Mouse (Mus musculus) frontal cortex, adult (tissue): ENCODE measurements around the gene Ptprd.

Source experiments
- ATAC-seq: cut with Nextera tagmentation; 2 replicates; pipeline ENCODE4 v1.9.2; 2017; ENCODE audit warnings: mild to moderate bottlenecking, moderate library complexity, mixed read lengths; ENCODE audit not compliant: low TSS enrichment

Gene Ptprd

GRCm38 (mm10) chr4:78211529-78212494, at the start of gene Ptprd:
Gene Ptprd (minus strand): TSS chr4:78211961.
- peak; percentile 67 for ATAC-seq

GRCm38 (mm10) chr4:78235820-78236219, 24.1 kb upstream of the Ptprd start:
- no peak for ATAC-seq

DNA sequence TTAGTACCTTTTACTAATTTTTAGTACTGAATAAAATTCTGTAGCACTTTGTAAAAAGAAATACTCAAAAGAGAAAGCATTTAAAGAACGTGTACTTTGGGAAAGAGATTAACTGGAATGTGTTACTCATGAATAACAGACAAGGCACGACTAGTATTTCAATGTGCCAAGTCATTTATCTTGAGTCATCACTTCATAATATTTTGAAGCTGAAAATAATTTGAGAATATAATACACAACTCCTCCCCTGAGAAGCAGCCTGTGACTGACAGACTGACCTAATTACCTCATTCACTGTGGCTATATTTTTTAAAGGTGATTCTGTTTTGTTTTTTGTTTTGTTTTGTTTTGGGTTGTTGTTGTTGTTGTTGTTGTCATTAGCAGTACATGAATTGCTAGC, 23.6 kb upstream of the Ptprd start:
- ATAC-seq, result no peak

GRCm38 (mm10) chr4:78234681-78235080, 22.9 kb upstream of the Ptprd start:
- ATAC-seq, result no peak

- peak; percentile 32; the same call in 1 of the 2 replicates for ATAC-seq
Measured at GRCm38 (mm10) chr4:78213949-78214348, 2.2 kb upstream of the Ptprd start.

DNA sequence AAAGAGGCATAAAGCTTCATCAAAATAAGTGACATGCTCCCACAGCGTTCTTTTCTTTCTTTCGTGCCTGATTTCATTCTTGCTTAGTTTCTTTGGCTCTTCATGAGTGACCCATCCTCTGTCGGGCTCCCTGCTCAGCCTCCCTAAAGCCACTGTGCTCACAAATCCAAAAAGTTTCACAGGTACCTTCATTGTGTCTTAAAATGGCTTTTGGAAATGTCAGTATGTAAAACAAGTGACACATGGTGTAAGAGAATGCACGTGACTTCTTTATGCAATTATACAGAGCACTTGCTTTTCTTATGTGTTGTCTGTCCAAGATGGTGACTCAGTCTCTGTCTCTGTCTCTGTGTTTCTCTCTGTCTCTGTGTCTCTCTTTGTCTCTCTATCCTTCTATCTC, 1.2 kb upstream of the Ptprd start:
- 0 out of 2 replicates have a peak, but pooled peaks have one; percentile 41 for ATAC-seq

DNA sequence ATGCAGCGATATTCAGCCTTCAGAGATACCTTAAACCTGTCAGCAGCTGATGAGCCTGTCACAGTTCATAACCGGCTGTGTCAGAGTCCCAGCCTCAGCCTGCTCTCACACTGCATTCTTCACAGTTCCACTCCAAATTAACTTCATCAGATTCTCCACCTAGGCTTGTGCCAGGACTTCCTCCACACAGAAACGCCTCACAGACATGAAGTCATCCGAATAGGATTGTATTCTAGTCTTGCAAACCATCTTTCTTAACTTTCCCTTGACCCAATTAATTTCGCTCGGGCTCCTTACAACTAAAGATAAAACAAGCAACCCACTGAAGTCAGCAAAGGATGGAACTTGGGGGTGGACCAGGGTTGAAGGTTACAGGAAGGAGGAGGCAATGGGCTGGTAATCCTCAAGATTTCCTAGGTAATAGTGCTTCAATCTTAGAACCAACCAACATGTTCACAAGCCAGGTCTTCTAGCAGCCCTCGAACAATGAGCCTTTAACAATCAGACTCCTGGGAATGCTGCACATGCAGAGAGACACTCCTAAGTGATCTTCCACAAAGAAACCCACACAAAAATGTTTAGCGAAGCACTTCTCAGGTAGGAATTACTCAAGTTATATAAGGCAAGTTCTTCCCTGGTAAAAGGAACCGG, 758 bp downstream of the Ptprd start:
- peak; percentile 53 for ATAC-seq

DNA sequence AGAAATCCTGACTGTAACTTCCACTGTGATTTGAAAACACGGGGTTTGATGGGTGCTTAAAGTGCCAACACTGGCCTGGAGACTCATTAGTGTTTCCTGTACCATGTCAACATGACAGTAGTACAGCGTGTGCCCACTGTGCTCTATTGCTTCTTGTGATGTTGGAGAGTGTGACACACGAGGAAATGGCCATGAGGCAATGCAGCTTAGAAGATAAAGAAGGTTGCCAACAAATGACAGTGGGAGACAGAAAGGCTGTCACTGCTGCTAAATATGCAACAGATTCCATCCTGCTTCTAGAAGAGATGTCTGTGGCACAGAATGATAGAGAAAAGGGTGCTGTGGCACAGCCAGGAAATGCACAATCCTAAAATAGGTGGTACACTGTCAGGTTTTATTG, 6.7 kb downstream of the Ptprd start:
- ATAC-seq, result peak; percentile 64

- no peak for ATAC-seq
Measured at GRCm38 (mm10) chr4:78168447-78168846, 43.3 kb downstream of the Ptprd start.

GRCm38 (mm10) chr4:78160451-78160850, 51.3 kb downstream of the Ptprd start:
- ATAC-seq, result peak; percentile 70; the same call in 1 of the 2 replicates

GRCm38 (mm10) chr4:78150561-78150960, 61.2 kb downstream of the Ptprd start:
- no peak for ATAC-seq

DNA sequence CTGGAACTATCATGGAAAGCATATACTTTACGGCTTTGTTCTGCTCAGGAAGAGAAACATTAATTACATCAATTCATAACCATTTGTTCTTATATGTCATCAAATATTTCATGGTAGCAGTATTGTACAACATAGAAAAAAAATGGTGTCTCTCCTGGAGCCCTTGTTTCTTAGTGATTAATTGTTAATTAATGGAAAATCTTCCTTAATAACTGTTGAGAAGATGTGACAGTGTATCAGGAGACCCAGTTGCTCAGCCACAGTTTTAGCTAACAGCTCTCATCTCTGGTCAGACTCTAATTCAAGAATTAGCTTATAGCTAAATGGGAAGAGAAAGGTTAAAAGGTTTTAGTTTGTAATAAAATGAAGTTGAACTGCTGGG, 69.0 kb downstream of the Ptprd start:
- ATAC-seq, result no peak

- no peak for ATAC-seq
Measured at GRCm38 (mm10) chr4:78142088-78142766, 69.5 kb downstream of the Ptprd start.

GRCm38 (mm10) chr4:78110898-78111297, 100.9 kb downstream of the Ptprd start:
- ATAC-seq, result no peak

GRCm38 (mm10) chr4:78097526-78097925, 114.2 kb downstream of the Ptprd start:
- peak; percentile 76 for ATAC-seq

DNA sequence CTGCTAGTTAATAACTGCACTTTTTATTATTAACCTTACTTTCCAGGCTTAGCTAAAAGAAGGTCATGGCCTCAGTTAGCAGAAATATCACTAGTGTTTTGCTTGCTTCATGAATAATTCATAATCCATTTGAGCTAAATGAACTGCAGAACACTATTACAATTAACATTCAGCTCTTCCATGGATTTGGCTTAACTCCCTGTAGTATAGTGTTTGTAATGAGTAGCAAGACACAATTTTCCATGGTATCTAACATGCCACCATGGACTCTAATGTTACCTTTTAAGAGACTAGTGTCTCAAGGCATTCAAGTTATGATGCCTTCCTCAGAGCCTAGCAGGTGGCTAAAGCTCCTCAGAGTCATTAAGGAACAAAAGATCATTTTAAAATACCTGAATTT, 129.0 kb downstream of the Ptprd start:
- no peak for ATAC-seq

GRCm38 (mm10) chr4:78077499-78077898, 134.3 kb downstream of the Ptprd start:
- no peak for ATAC-seq

DNA sequence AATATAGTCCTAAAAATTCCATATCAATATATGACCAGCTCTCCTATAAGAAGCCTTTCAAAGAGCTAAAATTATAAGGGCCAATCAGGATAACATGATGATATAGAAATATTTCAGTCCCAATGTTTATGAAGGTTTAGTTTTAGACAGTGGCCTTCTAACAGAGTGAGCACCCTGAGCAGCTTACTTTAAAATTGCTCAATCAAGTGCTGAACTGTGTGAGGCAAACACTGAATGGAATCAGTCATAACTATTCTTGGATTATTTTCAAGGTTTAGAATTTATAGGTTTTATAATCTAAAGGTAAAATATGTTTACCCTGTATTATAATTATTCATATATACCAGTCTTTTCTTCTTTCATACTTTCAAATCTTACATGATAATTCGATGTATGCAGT, 134.7 kb downstream of the Ptprd start:
- ATAC-seq, result no peak

GRCm38 (mm10) chr4:78038401-78038800, 173.4 kb downstream of the Ptprd start:
- ATAC-seq, result peak; percentile 76

DNA sequence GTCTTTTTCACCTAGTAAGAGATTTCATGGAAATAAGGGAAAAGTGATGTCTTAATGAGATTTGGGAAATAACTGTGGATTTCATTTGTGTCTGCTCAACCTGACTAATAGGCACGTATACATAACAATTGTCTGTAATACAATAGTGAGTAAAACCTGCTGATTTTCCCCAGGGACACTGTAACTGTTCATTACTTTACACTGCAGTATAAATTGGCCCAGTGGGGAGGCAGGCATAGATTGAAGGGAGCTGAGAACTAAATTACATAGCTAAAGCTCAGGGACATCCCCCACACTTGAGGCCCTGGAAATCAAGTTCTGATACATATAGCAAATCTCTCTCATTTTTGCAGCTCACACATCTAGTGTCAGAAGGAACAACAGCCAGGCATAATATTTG, 209.7 kb downstream of the Ptprd start:
- no peak for ATAC-seq

- peak; percentile 86 for ATAC-seq
Measured at GRCm38 (mm10) chr4:77992709-77993108, 219.1 kb downstream of the Ptprd start.

- no peak for ATAC-seq
Measured at GRCm38 (mm10) chr4:77982094-77982493, 229.7 kb downstream of the Ptprd start.
